Mouse (Mus musculus) right cerebral cortex, postnatal 25 days (tissue): ENCODE measurements around the gene Prkg1.

ENCODE experiments used
- DNase-seq: peaks from one replicate; pipeline ENCODE4 v3.0.0; 2022

The Prkg1 gene

GRCm38 (mm10) chr19:31764801-31765340 is at the start of gene Prkg1:
Gene Prkg1, minus strand, starts transcription at chr19:31765033.
- DNase-seq: peak; percentile 28

- DNase-seq: no peak
These were observed 48.3 kb upstream of the Prkg1 start for GRCm38 (mm10) chr19:31813087-31813486.

- no peak for DNase-seq
These were observed 46.5 kb upstream of the Prkg1 start for GRCm38 (mm10) chr19:31811371-31811770.

GRCm38 (mm10) chr19:31805391-31805790 is 40.6 kb upstream of the Prkg1 start:
- no peak for DNase-seq

GRCm38 (mm10) chr19:31795485-31796046 is 30.7 kb upstream of the Prkg1 start:
- DNase-seq: peak; percentile 3

- no peak for DNase-seq
These were observed 26.9 kb upstream of the Prkg1 start for GRCm38 (mm10) chr19:31791724-31792123.

- DNase-seq: no peak
These were observed 16.7 kb upstream of the Prkg1 start for GRCm38 (mm10) chr19:31781521-31782018.

GRCm38 (mm10) chr19:31781077-31781476 is 16.2 kb upstream of the Prkg1 start:
- no peak for DNase-seq

GRCm38 (mm10) chr19:31780222-31780621 is 15.4 kb upstream of the Prkg1 start:
- DNase-seq: no peak

GRCm38 (mm10) chr19:31779021-31779420 is 14.2 kb upstream of the Prkg1 start:
- DNase-seq: no peak

- DNase-seq: no peak
These were observed 2.2 kb upstream of the Prkg1 start for GRCm38 (mm10) chr19:31767004-31767403.

- DNase-seq: no peak
These were observed 618 bp upstream of the Prkg1 start for GRCm38 (mm10) chr19:31765451-31765850.

- DNase-seq: no peak
These were observed 657 bp downstream of the Prkg1 start for GRCm38 (mm10) chr19:31763951-31764800.

GRCm38 (mm10) chr19:31763246-31763821 is 1.5 kb downstream of the Prkg1 start:
- DNase-seq: no peak

- DNase-seq: peak; percentile 8
These were observed 2.2 kb downstream of the Prkg1 start for GRCm38 (mm10) chr19:31762411-31763245.

- DNase-seq: no peak
These were observed 5.0 kb downstream of the Prkg1 start for GRCm38 (mm10) chr19:31759855-31760254.

- peak; percentile 21 for DNase-seq
These were observed 8.7 kb downstream of the Prkg1 start for GRCm38 (mm10) chr19:31755929-31756792.

GRCm38 (mm10) chr19:31754642-31755287 is 10.1 kb downstream of the Prkg1 start:
- DNase-seq: no peak

- DNase-seq: no peak
These were observed 13.7 kb downstream of the Prkg1 start for GRCm38 (mm10) chr19:31750976-31751676.

- no peak for DNase-seq
These were observed 18.2 kb downstream of the Prkg1 start for GRCm38 (mm10) chr19:31746635-31747034.
